Mouse (Mus musculus): ENCODE data around the gene Efcab3.

DNA sequence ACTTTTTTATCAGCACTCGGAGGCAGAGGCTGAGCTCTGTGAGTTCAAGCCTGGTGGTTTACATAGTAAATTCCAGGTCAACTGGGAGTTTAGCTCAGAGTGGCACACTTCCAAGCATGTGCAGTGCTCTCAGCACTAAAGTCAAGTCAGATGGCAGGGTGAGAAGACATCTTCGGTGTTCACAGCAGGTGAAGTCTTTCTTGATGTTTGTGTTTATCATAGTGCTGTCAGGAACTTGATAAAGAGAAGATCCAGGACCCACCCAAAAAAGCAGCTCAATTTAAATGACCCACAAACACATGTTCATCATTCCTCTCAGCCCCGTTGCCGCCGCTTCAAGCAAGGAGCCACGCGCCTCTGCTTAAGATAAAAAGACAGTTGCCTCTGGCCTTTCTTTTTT is 72.3 kb downstream of the Efcab3 start:
- TF ChIP-seq CHD2 (IDR thresholded peaks at IDR 0.05; ENCODE audit: low read length) (no peak), CTCF (IDR thresholded peaks at IDR 0.05 in 2 of 3, conservative IDR thresholded peaks at IDR 0.05 in 1 of 3; ENCODE audit: control insufficient read depth in 1 of 3, insufficient read depth in 1 of 3, low read depth in 2 of 3, low read length in 3 of 3, poor library complexity in 1 of 3, severe bottlenecking in 1 of 3) (no peak), RAD21 (IDR thresholded peaks at IDR 0.05; ENCODE audit: low read depth, low read length) (no peak), MAX (IDR thresholded peaks at IDR 0.05; ENCODE audit: low read length) (no peak), EP300 (IDR thresholded peaks at IDR 0.05; ENCODE audit: low read depth in 1 of 2, low read length in 2 of 2) (no peak), E2F4 (IDR thresholded peaks at IDR 0.05; ENCODE audit: borderline replicate concordance, low read depth, low read length) (no peak), HCFC1 (IDR thresholded peaks at IDR 0.05; ENCODE audit: low read depth, low read length) (no peak), POLR2A (IDR thresholded peaks at IDR 0.05; ENCODE audit: control insufficient read depth in 1 of 2, insufficient read depth in 1 of 2, low read depth in 1 of 2, low read length in 2 of 2, poor library complexity in 1 of 2) (no peak)
